Mouse (Mus musculus) myocyte (in vitro differentiated cells): ENCODE data around the gene Cdca3.

Experiments
- CEBPB ChIP-seq: IDR thresholded peaks from 2 replicates; pipeline ENCODE4 v1.6.1; 2011; ENCODE audit warnings: mild to moderate bottlenecking, moderate library complexity; ENCODE audit not compliant: poor library complexity, insufficient read depth, severe bottlenecking
- E2F4 ChIP-seq: IDR thresholded peaks from one replicate; pipeline ENCODE4 v1.6.1; 2011; ENCODE audit warnings: mild to moderate bottlenecking, control low read depth, moderate library complexity; ENCODE audit not compliant: insufficient read depth
- MAX ChIP-seq: IDR thresholded peaks from one replicate; pipeline ENCODE4 v1.6.1; 2011; ENCODE audit warnings: low read depth, mild to moderate bottlenecking, control low read depth
- MYOD1 ChIP-seq, 3 experiments: IDR thresholded peaks; one replicate each; pipeline ENCODE4 v1.6.1; 2011; ENCODE audit warnings: control low read depth in 2 of 3, low read depth in 2 of 3, mild to moderate bottlenecking in 2 of 3, moderate library complexity in 1 of 3; ENCODE audit not compliant: insufficient read length in 2 of 3, control insufficient read depth in 1 of 3
- POLR2A ChIP-seq: IDR thresholded peaks from one replicate; pipeline ENCODE4 v1.6.1; 2011; ENCODE audit warnings: low read depth, mild to moderate bottlenecking, control low read depth, moderate library complexity; ENCODE audit not compliant: insufficient read length
- POLR2AphosphoS2 ChIP-seq: IDR thresholded peaks from one replicate; pipeline ENCODE4 v1.6.1; 2011; ENCODE audit warnings: low read depth, control low read depth; ENCODE audit not compliant: insufficient read length
- REST ChIP-seq: IDR thresholded peaks from one replicate; pipeline ENCODE4 v1.6.1; 2011; ENCODE audit warnings: mild to moderate bottlenecking, control low read depth, moderate library complexity; ENCODE audit not compliant: insufficient read depth, insufficient read length
- SRF ChIP-seq: IDR thresholded peaks from one replicate; pipeline ENCODE4 v1.6.1; 2011; ENCODE audit warnings: low read depth; ENCODE audit not compliant: control insufficient read depth, insufficient read length
- TCF12 ChIP-seq: IDR thresholded peaks from one replicate; pipeline ENCODE4 v1.6.1; 2011; ENCODE audit warnings: mild to moderate bottlenecking, control low read depth; ENCODE audit not compliant: poor library complexity, insufficient read depth, severe bottlenecking
- USF1 ChIP-seq: IDR thresholded peaks from one replicate; pipeline ENCODE4 v1.6.1; 2011; ENCODE audit warnings: low read depth, mild to moderate bottlenecking, control low read depth, moderate library complexity

- TF ChIP-seq POLR2A (no peak), E2F4 (no peak), MYOD1 (IDR thresholded peaks at IDR 0.05; ENCODE audit: control insufficient read depth in 1 of 3, insufficient read length in 2 of 3, low read depth in 2 of 3) (no peak), CEBPB (no peak), TCF12 (no peak), MAX (no peak), SRF (no peak), USF1 (no peak), REST (no peak), POLR2AphosphoS2 (no peak)
Observed at GRCm38 (mm10) chr6:124862406-124863124, 33.2 kb downstream of the Cdca3 start.
